Mouse (Mus musculus): ENCODE measurements around the gene Hoxa10.

The Hoxa10 gene

GRCm38 (mm10) chr6:52262463-52263320 lies 22.0 kb upstream of the Hoxa10 start:
- DNase-seq (ENCODE audit: low spot score in 2 of 2) = no peak

DNA sequence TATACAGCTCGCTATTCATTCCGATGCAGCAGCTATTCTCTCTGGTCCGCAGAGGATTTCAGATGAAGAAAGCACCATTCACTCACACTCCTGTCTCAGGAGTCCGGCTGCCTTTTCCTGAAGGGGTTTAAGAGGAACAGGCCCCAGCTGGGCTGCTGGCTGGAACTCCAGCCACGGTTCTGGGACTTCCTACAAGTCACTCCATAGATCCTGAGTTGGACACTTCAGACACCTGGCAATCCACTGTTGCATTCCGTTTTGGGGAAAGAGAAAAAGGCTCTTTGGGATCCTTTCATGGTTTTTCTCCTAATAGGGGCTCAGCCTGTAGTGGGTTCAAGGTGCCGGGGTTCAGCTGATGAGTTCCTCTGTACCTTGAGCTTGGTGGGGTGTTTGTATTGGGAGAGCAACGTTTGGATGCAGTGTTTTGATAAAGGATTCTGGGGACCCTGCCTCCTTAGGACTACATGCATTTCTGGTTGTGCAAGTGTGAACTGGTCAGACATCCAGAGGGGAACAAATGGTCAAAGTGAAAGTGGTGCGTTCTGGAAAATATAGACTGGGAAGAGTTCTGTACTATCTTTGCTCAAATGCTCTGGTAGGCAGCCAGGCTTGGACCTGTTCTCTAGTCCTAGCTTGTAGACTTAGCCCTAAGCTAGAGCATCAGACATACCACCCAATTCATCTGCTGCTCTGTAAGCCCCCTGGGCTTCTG lies 21.3 kb upstream of the Hoxa10 start:
- DNase-seq (ENCODE audit: low spot score in 2 of 2) = no peak

DNA sequence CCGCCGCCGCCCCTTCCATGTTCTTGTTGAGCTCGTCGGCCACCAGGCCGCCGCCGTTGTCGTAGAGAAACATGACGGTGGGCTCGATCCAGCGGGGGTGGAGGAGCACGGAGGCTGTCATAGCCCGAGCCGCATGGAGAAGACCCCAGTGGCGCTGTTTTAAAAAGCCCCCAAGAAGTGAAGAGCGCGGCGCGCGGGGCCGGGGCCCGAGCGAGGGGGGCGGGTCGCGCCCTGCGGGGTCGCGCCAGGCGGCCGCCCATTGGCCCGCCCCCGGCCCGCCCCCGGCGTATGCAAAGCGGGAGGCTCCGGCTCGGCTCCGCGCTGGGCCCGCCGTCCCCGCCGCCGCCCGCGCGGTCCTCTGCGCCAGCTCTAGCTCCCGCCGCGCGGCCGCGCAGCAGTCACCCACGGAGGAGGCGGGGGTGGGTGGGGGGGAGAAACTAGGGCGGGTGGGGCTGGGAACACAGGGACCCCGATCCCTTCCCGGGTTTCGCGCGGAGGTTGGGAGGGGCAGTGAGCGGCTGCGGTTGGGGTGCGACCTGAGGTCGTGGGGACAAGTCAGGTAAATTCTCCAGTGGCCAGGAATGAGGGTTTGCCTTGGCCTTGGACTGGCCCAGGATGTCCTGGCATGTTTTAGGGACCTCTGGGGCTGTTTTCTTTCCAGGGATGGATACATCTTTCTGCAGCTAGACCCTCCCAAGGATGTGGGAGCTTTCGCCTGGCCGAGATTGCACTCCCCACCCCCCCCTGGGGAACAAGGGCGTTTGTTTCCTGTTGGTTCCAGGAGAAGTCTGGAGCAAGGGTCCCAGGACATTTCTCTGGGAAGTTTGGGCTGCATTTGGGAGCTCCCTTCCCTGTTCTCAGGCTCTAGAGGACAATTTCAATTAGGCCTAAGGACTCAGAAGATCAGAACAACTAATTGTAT lies 20.3 kb upstream of the Hoxa10 start, which contains the start of gene Hoxa13:
TSS of gene Hoxa13 (minus strand) at position 227 of the 922 bp plus-strand sequence.
- no peak for DNase-seq (ENCODE audit: low spot score in 2 of 2)

DNA sequence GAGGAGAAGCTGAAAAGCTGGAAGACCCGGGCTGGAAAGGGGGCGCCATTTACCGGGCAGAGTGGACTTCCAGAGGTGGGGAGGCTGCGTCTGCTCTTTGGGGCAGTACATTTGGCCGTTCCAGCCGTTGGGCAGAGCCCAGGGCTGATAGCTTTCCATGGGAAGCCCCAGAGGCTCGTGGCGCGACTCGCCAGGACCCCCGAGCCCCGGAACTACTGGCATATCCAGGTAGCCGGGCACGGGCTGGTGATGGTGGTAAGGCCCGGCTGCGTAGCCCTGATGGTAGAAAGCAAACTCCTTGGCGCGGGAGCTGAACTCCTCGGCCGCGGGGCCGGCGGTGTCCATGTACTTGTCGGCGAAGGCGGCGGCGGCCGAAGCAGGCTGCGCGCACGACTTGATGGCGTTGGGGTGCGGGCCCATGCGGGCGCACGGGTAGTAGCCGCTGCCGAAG lies 19.2 kb upstream of the Hoxa10 start:
- DNase-seq (ENCODE audit: low spot score in 2 of 2) = no peak

GRCm38 (mm10) chr6:52259081-52259790 lies 18.6 kb upstream of the Hoxa10 start:
- no peak for DNase-seq (ENCODE audit: low spot score in 2 of 2)

DNA sequence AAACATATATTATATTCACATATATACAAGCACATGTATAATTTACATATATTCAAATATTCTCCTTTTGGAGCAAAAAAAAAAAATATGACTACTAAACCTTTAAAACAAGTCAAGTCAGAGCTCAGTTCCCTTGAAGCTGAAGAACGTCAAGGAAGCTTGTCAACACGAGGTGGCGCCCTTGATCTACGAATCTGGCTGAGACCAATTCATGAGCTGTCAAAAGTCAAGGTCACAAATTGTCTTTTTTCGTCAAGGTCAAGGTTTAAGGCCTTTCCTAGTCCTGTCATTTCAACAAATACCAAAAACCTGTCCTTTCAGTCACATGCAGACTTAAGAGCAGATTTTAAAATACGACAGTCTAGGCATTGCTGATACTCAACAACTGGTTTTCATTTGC lies 16.3 kb upstream of the Hoxa10 start:
- peak; percentile 62 to 65 for DNase-seq (ENCODE audit: low spot score in 2 of 2)

- no peak for DNase-seq (ENCODE audit: low spot score in 2 of 2)
Observed at GRCm38 (mm10) chr6:52253511-52254500, 13.2 kb upstream of the Hoxa10 start.

- DNase-seq (ENCODE audit: low spot score in 2 of 2) = no peak
Observed at GRCm38 (mm10) chr6:52252775-52253376, 12.2 kb upstream of the Hoxa10 start.

DNA sequence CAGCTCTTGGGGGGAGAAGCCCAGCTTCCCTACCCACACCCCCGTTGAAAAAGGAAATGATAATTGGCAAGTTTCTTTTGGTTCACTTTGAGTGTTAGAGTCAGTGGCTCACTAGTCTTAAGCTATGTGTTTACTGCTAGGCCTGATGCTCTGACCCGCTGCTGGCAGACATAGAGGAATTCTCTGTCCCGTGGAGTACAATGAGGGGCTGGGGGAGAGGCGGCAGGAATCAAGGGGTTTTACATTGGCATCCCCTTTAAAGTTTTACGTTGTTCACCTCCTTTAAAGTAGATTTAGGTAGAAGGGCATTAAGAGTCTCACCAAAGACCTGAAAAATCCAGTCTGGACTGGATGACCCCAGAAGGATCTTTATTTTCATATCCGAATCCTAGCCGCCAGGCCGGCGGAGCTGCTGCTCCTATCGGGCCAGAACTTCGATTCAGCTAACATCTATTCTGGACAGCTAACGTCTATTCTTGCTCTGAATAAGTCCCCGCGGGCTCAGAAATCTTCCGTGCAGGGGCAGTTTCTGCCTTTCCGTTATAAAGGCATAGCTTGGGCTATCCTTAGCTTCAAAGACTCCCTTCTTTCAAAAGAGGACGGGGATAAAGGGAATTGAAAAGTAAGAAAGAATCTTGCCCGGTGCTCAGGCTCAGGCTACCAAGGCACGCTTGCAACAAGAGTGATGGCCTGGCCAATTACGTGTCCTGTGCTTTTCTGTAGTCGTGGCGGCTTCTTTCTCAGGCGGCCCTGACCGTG lies 11.5 kb upstream of the Hoxa10 start:
- DNase-seq (ENCODE audit: low spot score in 2 of 2) = no peak

GRCm38 (mm10) chr6:52251177-52251879 lies 10.7 kb upstream of the Hoxa10 start:
- no peak for DNase-seq (ENCODE audit: low spot score in 2 of 2)

GRCm38 (mm10) chr6:52249826-52250225 lies 9.2 kb upstream of the Hoxa10 start:
- DNase-seq (ENCODE audit: low spot score in 2 of 2) = no peak

DNA sequence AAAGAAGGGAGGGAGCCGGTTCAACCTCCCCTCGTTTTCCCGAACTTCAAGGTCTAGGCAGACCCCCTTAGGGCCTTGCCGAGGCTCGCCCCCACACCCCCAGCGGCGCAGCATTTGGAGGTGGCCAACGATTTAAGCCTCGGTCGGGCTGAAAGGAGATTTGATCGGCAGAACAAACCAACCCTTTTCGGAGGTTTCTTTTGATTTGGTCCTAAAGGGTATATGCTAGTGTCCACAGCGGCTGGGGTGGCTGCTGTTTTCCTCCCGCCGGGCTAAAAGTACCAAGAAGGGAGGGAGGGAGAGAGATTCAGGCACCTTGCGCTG lies 8.7 kb upstream of the Hoxa10 start:
- no peak for DNase-seq (ENCODE audit: low spot score in 2 of 2)

DNA sequence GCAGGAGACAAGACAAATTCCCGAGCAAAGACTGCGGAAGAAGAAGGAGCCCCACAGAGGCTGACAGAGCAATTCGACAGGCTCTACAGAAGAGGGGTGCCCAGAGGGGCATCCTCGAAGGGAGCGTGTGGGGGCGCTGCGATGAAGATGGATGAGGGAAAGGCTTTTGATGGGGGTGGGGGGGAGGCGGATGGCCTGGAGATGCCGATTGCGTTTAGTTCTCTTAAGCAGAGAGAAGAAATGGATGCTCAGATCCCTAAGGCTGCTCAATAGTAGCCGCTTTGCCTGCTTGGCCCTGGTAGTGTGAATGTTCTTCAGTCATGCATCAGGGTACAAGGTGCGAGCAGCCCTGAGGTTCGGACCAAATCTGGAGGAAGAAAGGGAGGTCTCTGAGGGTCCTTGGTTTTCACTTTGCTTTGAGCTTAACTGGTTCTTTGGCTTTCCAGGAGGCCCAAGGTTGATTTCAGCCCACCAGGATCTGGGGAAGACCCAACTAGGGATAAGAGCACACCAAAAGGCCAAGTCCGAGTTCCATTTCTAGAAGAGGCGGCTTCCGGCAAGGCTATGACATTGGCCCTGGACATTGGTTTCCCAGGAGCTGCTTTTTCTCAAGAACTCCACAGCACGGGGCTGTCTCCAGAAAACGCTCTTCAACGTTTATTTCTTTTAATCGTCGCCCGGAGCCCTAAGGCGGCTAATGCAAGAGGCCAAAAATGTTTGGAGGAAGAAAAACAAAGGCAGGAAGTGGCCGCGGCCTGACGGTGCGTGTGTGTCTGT lies 8.2 kb upstream of the Hoxa10 start:
- DNase-seq (ENCODE audit: low spot score in 2 of 2) = no peak

DNA sequence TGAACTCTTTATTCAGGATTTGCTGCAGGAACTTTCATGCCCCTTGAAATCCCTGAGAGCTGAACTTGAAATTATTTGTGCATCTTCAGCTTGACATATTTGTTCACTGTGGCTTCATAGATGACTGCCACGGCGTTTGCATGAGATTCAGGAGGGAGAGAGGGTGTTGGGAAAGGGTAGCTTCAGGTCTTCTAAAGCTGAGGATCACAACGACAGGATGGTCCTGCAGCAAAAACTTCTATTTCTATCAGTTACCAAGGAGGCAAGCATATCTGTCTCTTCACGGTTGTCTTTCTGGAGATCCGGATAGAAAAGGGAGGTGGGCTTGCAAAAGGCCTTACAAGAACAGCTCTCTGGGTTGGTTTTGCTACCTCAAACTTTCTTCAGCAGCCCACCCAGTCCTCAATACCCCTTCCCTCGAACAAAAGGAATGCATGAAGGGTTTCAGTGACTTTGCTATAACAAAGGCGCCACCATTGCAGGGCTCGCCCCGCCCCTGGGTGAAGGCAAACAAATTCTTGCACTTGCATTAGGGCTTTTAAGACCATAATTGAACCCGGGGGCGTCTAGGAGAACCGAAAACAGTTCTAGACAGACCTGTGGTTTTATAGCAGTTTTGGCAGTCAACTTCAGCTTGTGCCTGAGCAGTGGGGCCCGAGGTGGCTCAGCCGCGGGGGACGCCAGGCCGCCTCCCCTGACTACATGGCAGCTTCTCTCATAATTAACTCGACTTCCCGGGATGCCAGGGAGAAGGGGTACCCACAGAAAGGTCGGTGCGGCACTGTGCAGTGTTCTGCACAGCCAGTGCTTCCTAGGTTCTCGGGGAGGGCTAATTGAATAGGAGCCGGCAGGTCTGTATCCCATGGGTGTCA lies 7.3 kb upstream of the Hoxa10 start:
- DNase-seq (ENCODE audit: low spot score in 2 of 2) = no peak

- DNase-seq (ENCODE audit: low spot score in 2 of 2) = no peak
Observed at GRCm38 (mm10) chr6:52246916-52247315, 6.3 kb upstream of the Hoxa10 start.

DNA sequence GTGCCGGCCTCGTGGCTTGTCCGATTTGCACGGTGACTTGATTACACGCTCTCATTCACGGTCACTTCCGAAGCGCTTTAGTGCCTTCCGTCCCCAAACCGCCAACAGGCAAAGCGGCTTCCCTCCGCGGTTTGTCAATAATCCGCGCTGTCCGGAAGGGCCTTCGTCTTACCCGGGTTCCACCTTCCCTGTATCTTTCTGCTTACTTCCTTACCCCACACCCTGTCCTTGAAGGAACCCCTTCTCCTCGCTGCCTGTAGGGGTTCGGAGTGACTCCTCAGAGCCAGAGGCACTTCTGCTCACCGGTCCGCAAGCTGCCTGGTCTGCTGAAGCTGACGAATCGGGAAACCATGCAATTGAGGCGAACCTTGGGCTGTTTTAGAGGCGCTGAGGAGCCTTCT lies 5.7 kb upstream of the Hoxa10 start:
- no peak for DNase-seq (ENCODE audit: low spot score in 2 of 2)

- no peak for DNase-seq (ENCODE audit: low spot score in 2 of 2)
Observed at GRCm38 (mm10) chr6:52245757-52246142, 5.1 kb upstream of the Hoxa10 start, which contains the start of gene Hoxa11. Hoxa11 (minus strand) TSS chr6:52245810.

All from frontal cortex, postnatal 25 days (tissue).